Mouse (Mus musculus): ENCODE results near the gene Setd7.

DNA sequence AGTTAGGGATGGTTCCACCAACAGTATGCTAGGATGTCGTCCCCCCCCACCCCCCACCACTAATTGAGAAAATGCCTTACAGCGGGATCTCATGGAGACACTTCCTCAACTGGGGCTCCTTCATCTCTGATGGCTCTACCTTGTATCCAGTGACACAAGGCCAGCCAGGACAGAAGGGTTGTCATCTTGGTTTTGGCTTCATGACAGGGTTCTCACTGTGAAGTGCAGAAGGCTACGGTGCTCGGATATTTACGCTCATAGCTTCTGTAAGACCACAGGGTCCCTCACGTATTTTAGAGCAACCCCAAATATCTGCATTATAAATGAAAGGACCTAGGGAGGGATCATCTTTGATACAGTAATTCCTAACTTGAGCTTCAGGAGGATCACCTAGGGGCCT lies 30.9 kb upstream of the Setd7 start:
- TF ChIP-seq CTCF (IDR thresholded peaks at IDR 0.05; ENCODE audit: low read depth) (no peak), EP300 (IDR thresholded peaks at IDR 0.05; ENCODE audit: low read depth) (no peak)

Measured in liver, postnatal 0 days (tissue).